In genomic region chr11:101262272-101262967, GRCm38 (mm10) we compare ENCODE assay signal across 8 mouse cellular contexts. TPM values are rescaled to one million over a fixed set of nuclear protein-coding genes. Genes with fewer than 3 reads are reported as not detected.
A peak's percentile ranks its signal among the peaks of the same experiment; 100 is the strongest.
DNase-seq lines count a peak whose midpoint lies in the region; ATAC-seq lines count a peak whose summit lies in the region.
"Had no signal": no experiment of that assay in that cellular context is flagged by ENCODE, and none has a peak within 500 bp of the region (broad histone marks: within the 10 kb centered on the region; RNA-seq: fewer than 3 reads in every experiment).

No protein-coding gene starts in this region.

- H3K9ac ChIP-seq in lung, embryonic 16.5 days (ENCODE audit: low read length), result peak overlapping the region; percentile 12; the same call in 1 of the 2 replicates
- no peak overlapping the region for H3K9ac ChIP-seq in hindbrain, embryonic 11.5 days (ENCODE audit: low read depth, low read length)
- no peak overlapping the region for H3K9ac ChIP-seq in limb, embryonic 11.5 days (ENCODE audit: low read length)
- no peak overlapping the region for H3K9ac ChIP-seq in neural tube, embryonic 15.5 days (replicated peaks)

- H3K27ac ChIP-seq in lung, embryonic 16.5 days (ENCODE audit: low read length), result no peak overlapping the region
- H3K27ac ChIP-seq in hindbrain, embryonic 11.5 days (ENCODE audit: low read depth, low read length), result no peak overlapping the region
- no peak overlapping the region for H3K27ac ChIP-seq in limb, embryonic 11.5 days (replicated peaks; ENCODE audit: low read depth, low read length)
- no peak overlapping the region for H3K27ac ChIP-seq in neural tube, embryonic 15.5 days (replicated peaks)

- intact Hi-C loops in left cerebral cortex, postnatal 4 days (cut with DNase I), result no loop called here

- H3K9me3 ChIP-seq in lung, embryonic 16.5 days (ENCODE audit: control insufficient read depth, low read length), result no peaks in the 10 kb centered on the region
- no peaks in the 10 kb centered on the region for H3K9me3 ChIP-seq in hindbrain, embryonic 11.5 days (ENCODE audit: control insufficient read depth, low read length)
- no peaks in the 10 kb centered on the region for H3K9me3 ChIP-seq in limb, embryonic 11.5 days (ENCODE audit: control insufficient read depth, low read length)
- H3K9me3 ChIP-seq in neural tube, embryonic 15.5 days (replicated peaks), result no peaks in the 10 kb centered on the region

- 9% methylated on average over 24 of the region's 24 CpGs for WGBS in lung, embryonic 16.5 days
- 1% methylated on average over 24 of the region's 24 CpGs for WGBS in hindbrain, embryonic 11.5 days
- WGBS in limb, embryonic 11.5 days, result 3% methylated on average over 24 of the region's 24 CpGs
- WGBS in neural tube, embryonic 15.5 days, result 1% methylated on average over 24 of the region's 24 CpGs

- H3K4me3 ChIP-seq in lung, embryonic 16.5 days (ENCODE audit: low read length), result peak overlapping the region; percentile 17
- peak overlapping the region; percentile 20; the same call in 1 of the 2 replicates for H3K4me3 ChIP-seq in hindbrain, embryonic 11.5 days (ENCODE audit: low read depth, low read length)
- H3K4me3 ChIP-seq in limb, embryonic 11.5 days (ENCODE audit: low read depth, low read length), result peak overlapping the region; percentile 18
- H3K4me3 ChIP-seq in neural tube, embryonic 15.5 days (replicated peaks), result peak overlapping the region; percentile 17

- no peak for ATAC-seq in lung, embryonic 16.5 days (ENCODE audit: low read depth)
- ATAC-seq in hindbrain, embryonic 11.5 days (ENCODE audit: low FRiP score), result no peak
- ATAC-seq in limb, embryonic 11.5 days (ENCODE audit: insufficient number of reproducible peaks, low FRiP score, low TSS enrichment, low read depth), result no peak
- no peak for ATAC-seq in neural tube, embryonic 15.5 days (ENCODE audit: low FRiP score)

- H3K36me3 ChIP-seq in lung, embryonic 16.5 days (ENCODE audit: control insufficient read depth, insufficient read depth, low read length), result peaks cover 6% of the 10 kb centered on the region
- no peaks in the 10 kb centered on the region for H3K36me3 ChIP-seq in hindbrain, embryonic 11.5 days (ENCODE audit: control insufficient read depth, insufficient read depth, low read length)
- peaks cover 2% of the 10 kb centered on the region for H3K36me3 ChIP-seq in limb, embryonic 11.5 days (ENCODE audit: control insufficient read depth, insufficient read depth, low read length)
- H3K36me3 ChIP-seq in neural tube, embryonic 15.5 days, result peaks cover 13% of the 10 kb centered on the region

- peak overlapping the region; percentile 29 for H3K4me2 ChIP-seq in lung, embryonic 16.5 days (ENCODE audit: low read depth, low read length)
- peak overlapping the region; percentile 17; the same call in 1 of the 2 replicates for H3K4me2 ChIP-seq in hindbrain, embryonic 11.5 days (replicated peaks; ENCODE audit: low read depth, low read length)
- H3K4me2 ChIP-seq in limb, embryonic 11.5 days (ENCODE audit: low read depth, severe bottlenecking), result peak overlapping the region; percentile 97
- H3K4me2 ChIP-seq in neural tube, embryonic 15.5 days, result peak overlapping the region; percentile 34

- DNase-seq in lung, postnatal 25 days (ENCODE audit: low spot score), result no peak
- DNase-seq in hindbrain, embryonic 11.5 days (ENCODE audit: low spot score), result peak; percentile 49
- peak; percentile 53 for DNase-seq in limb, embryonic 11.5 days (ENCODE audit: low spot score)
- DNase-seq in ovary, postnatal 36 days (ENCODE audit: low spot score), result no peak
- no peak for DNase-seq in left cerebral cortex, postnatal 4 days
- DNase-seq: right cerebral cortex, postnatal 4 days had no signal

- H3K27me3 ChIP-seq in lung, embryonic 16.5 days (ENCODE audit: control insufficient read depth, insufficient read depth, low read depth, low read length), result peaks cover 35% of the 10 kb centered on the region
- peaks cover 41% of the 10 kb centered on the region for H3K27me3 ChIP-seq in hindbrain, embryonic 11.5 days (ENCODE audit: control insufficient read depth, insufficient read depth, low read length)
- peaks cover 43% of the 10 kb centered on the region for H3K27me3 ChIP-seq in limb, embryonic 11.5 days (ENCODE audit: control insufficient read depth, insufficient read depth, low read length)
- peaks cover 52% of the 10 kb centered on the region for H3K27me3 ChIP-seq in neural tube, embryonic 15.5 days (replicated peaks)

- peaks cover 35% of the 10 kb centered on the region for H3K4me1 ChIP-seq in lung, embryonic 16.5 days (replicated peaks; ENCODE audit: control insufficient read depth, insufficient read depth, low read length)
- peaks cover 18% of the 10 kb centered on the region for H3K4me1 ChIP-seq in hindbrain, embryonic 11.5 days (replicated peaks; ENCODE audit: control insufficient read depth, insufficient read depth, low read length)
- peaks cover 25% of the 10 kb centered on the region; the same call in 1 of the 2 replicates for H3K4me1 ChIP-seq in limb, embryonic 11.5 days (ENCODE audit: control insufficient read depth, insufficient read depth, low read length)
- peaks cover 52% of the 10 kb centered on the region for H3K4me1 ChIP-seq in neural tube, embryonic 15.5 days

RNA-seq across cellular contexts. Expression of gene Wnk4, which starts 2.1 kb away (rescaled TPM):
- polyA plus RNA-seq in lung, embryonic 16.5 days (2015; fragmentation: Nextera tagmentation; extraction: Ambion mirVana), result 5.3 and 5.8 TPM in 2 replicates
- 5.2 and 6.0 TPM in 2 replicates for polyA plus RNA-seq in hindbrain, embryonic 11.5 days (2014; fragmentation: Nextera tagmentation; extraction: Ambion mirVana)
- polyA plus RNA-seq in limb, embryonic 11.5 days (2014; fragmentation: Nextera tagmentation; extraction: Ambion mirVana), result 7.0 and 8.1 TPM in 2 replicates
- 5.1 and 7.0 TPM in 2 replicates for polyA plus RNA-seq in neural tube, embryonic 15.5 days (2015; fragmentation: Nextera tagmentation; extraction: Ambion mirVana)
- total RNA-seq in left cerebral cortex, postnatal 4 days (2021), result 1 to 10 TPM; 5.4 to 6.2 TPM

RNA-seq across cellular contexts. Expression of gene Vps25, which starts 8.9 kb away (rescaled TPM):
- polyA plus RNA-seq in lung, embryonic 16.5 days (2015; fragmentation: Nextera tagmentation; extraction: Ambion mirVana), result 132 and 135 TPM in 2 replicates
- polyA plus RNA-seq in hindbrain, embryonic 11.5 days (2014; fragmentation: Nextera tagmentation; extraction: Ambion mirVana), result 117 and 119 TPM in 2 replicates
- 111 and 120 TPM in 2 replicates for polyA plus RNA-seq in limb, embryonic 11.5 days (2014; fragmentation: Nextera tagmentation; extraction: Ambion mirVana)
- polyA plus RNA-seq in neural tube, embryonic 15.5 days (2015; fragmentation: Nextera tagmentation; extraction: Ambion mirVana), result 123 and 128 TPM in 2 replicates
- 10 to 100 TPM; 76.2 to 77.1 TPM for total RNA-seq in left cerebral cortex, postnatal 4 days (2021)

RNA-seq across cellular contexts. Expression of gene Cntd1, which starts 16.4 kb away (rescaled TPM):
- polyA plus RNA-seq in lung, embryonic 16.5 days (2015; fragmentation: Nextera tagmentation; extraction: Ambion mirVana), result 1.9 and 3.2 TPM in 2 replicates
- polyA plus RNA-seq in hindbrain, embryonic 11.5 days (2014; fragmentation: Nextera tagmentation; extraction: Ambion mirVana), result 1.3 and 1.7 TPM in 2 replicates
- 1.3 and 1.8 TPM in 2 replicates for polyA plus RNA-seq in limb, embryonic 11.5 days (2014; fragmentation: Nextera tagmentation; extraction: Ambion mirVana)
- 0.77 and 0.80 TPM in 2 replicates for polyA plus RNA-seq in neural tube, embryonic 15.5 days (2015; fragmentation: Nextera tagmentation; extraction: Ambion mirVana)
- total RNA-seq in left cerebral cortex, postnatal 4 days (2021), result under 1 TPM; 0.30 to 0.68 TPM

RNA-seq across cellular contexts. Expression of gene Coa3, which starts 16.5 kb away (rescaled TPM):
- 184 and 187 TPM in 2 replicates for polyA plus RNA-seq in lung, embryonic 16.5 days (2015; fragmentation: Nextera tagmentation; extraction: Ambion mirVana)
- 213 and 217 TPM in 2 replicates for polyA plus RNA-seq in hindbrain, embryonic 11.5 days (2014; fragmentation: Nextera tagmentation; extraction: Ambion mirVana)
- 191 and 204 TPM in 2 replicates for polyA plus RNA-seq in limb, embryonic 11.5 days (2014; fragmentation: Nextera tagmentation; extraction: Ambion mirVana)
- 213 and 237 TPM in 2 replicates for polyA plus RNA-seq in neural tube, embryonic 15.5 days (2015; fragmentation: Nextera tagmentation; extraction: Ambion mirVana)
- 10 to 100 TPM; 80.2 to 87.2 TPM for total RNA-seq in left cerebral cortex, postnatal 4 days (2021)

RNA-seq across cellular contexts. Expression of gene Ramp2, which starts 16.6 kb away (rescaled TPM):
- polyA plus RNA-seq in lung, embryonic 16.5 days (2015; fragmentation: Nextera tagmentation; extraction: Ambion mirVana), result 312 and 337 TPM in 2 replicates
- polyA plus RNA-seq in hindbrain, embryonic 11.5 days (2014; fragmentation: Nextera tagmentation; extraction: Ambion mirVana), result 63.0 and 71.9 TPM in 2 replicates
- polyA plus RNA-seq in limb, embryonic 11.5 days (2014; fragmentation: Nextera tagmentation; extraction: Ambion mirVana), result 60.4 and 67.2 TPM in 2 replicates
- 105 and 107 TPM in 2 replicates for polyA plus RNA-seq in neural tube, embryonic 15.5 days (2015; fragmentation: Nextera tagmentation; extraction: Ambion mirVana)
- 10 to 100 TPM; 56.2 to 64.0 TPM for total RNA-seq in left cerebral cortex, postnatal 4 days (2021)

Comparison
In these comparisons a context has a peak if more than half of its experiments do, and no peak if none do; other contexts are left out.
1. H3K4me2 ChIP-seq: peak in every context shown above with its lines; median percentile 97 in limb, embryonic 11.5 days; 34 in neural tube, embryonic 15.5 days; 29 in lung, embryonic 16.5 days; 17 in hindbrain, embryonic 11.5 days.
2. DNase-seq: peak in hindbrain, embryonic 11.5 days (single experiment) and limb, embryonic 11.5 days (single experiment); none in lung, postnatal 25 days (single experiment), ovary, postnatal 36 days (single experiment) and left cerebral cortex, postnatal 4 days (single experiment).
3. Peak in every context shown above with its lines, with median percentiles within 50 percentile points of each other: H3K4me3 ChIP-seq.